Mouse (Mus musculus): ENCODE measurements around the gene Trim23.

GRCm38 (mm10) chr13:104134510-104135085 lies 44.0 kb upstream of the Trim23 start:
- TF ChIP-seq CTCF (IDR thresholded peaks at IDR 0.05; ENCODE audit: low read depth, low read length) (no peak), POLR2A (IDR thresholded peaks at IDR 0.05; ENCODE audit: borderline replicate concordance, low read depth, low read length) (no peak)
